Mouse (Mus musculus) hindlimb bud, embryonic 11.5 days (tissue): ENCODE measurements at regions not wholly inside any gene's neighbourhood (a gene's known extent, or its start where the extent isn't known, plus 50 kb on each side); places are given as distances from the start of the nearest gene placed in this dataset.

Experiments used
- DNase-seq: peaks from one replicate; pipeline ENCODE4 v3.0.0-alpha.2; 2012; ENCODE audit warnings: low read depth, low spot score; ENCODE audit errors: extremely low spot score

- DNase-seq = peak; percentile 52
These were observed 375.2 kb downstream of the Shisa9 start for GRCm38 (mm10) chr16:12359116-12359515.

GRCm38 (mm10) chr16:12389545-12389944, 405.6 kb downstream of the Shisa9 start:
- no peak for DNase-seq

- DNase-seq = no peak
These were observed 451.8 kb downstream of the Shisa9 start for GRCm38 (mm10) chr16:12435697-12436221.

- no peak for DNase-seq
These were observed 454.7 kb downstream of the Shisa9 start for GRCm38 (mm10) chr16:12438622-12439021.

- no peak for DNase-seq
These were observed 470.9 kb downstream of the Shisa9 start for GRCm38 (mm10) chr16:12454791-12455190.
